Mouse (Mus musculus): Measurements from ENCODE around the gene Nsmce3. TPM values are rescaled to one million over a fixed set of nuclear protein-coding genes. Genes with fewer than 3 reads are reported as not detected.

Nsmce3 gene
- polyA plus RNA-seq, 1 experiment from 2014 or later: 11.3 TPM

GRCm38 (mm10) chr7:64874941-64875340 is 2.1 kb upstream of the Nsmce3 start:
- ATAC-seq (replicated peaks; ENCODE audit: low FRiP score) (no peak), DNase-seq (ENCODE audit: low spot score) (no peak)
- Histone ChIP-seq H3K9ac (ENCODE audit: low read depth, low read length) (no peak overlapping the region), H3K4me1 (replicated peaks; ENCODE audit: control insufficient read depth, insufficient read depth, low read length) (peaks cover 12% of the 10 kb centered on the region), H3K4me2 (no peak overlapping the region), H3K27me3 (replicated peaks; ENCODE audit: control insufficient read depth, insufficient read depth, low read length) (no peaks in the 10 kb centered on the region), H3K9me3 (ENCODE audit: control insufficient read depth, low read length) (no peaks in the 10 kb centered on the region), H3K27ac (ENCODE audit: low read depth, low read length) (no peak overlapping the region), H3K36me3 (ENCODE audit: control insufficient read depth, insufficient read depth, low read length) (0 out of 2 replicates have a peak, but pooled peaks cover 1% of the 10 kb centered on the region), H3K4me3 (ENCODE audit: low read depth, low read length) (no peak overlapping the region)
- WGBS: 82% methylated on average over 4 of the region's 4 CpGs

GRCm38 (mm10) chr7:64873266-64873665 is 469 bp upstream of the Nsmce3 start:
- ATAC-seq (replicated peaks; ENCODE audit: low FRiP score) (no peak; the same call in 1 of the 2 replicates), DNase-seq (ENCODE audit: low spot score) (no peak)
- H3K27me3 ChIP-seq (replicated peaks; ENCODE audit: control insufficient read depth, insufficient read depth, low read length): no peaks in the 10 kb centered on the region
- H3K36me3 ChIP-seq (ENCODE audit: control insufficient read depth, insufficient read depth, low read length): 0 out of 2 replicates have a peak, but pooled peaks cover 2% of the 10 kb centered on the region
- peak overlapping the region; percentile 40; the same call in 1 of the 2 replicates for H3K9ac ChIP-seq (ENCODE audit: low read depth, low read length)
- WGBS: 40% methylated on average over 11 of the region's 11 CpGs
- H3K4me3 ChIP-seq (ENCODE audit: low read depth, low read length): peak overlapping the region; percentile 90
- no peak overlapping the region for H3K27ac ChIP-seq (ENCODE audit: low read depth, low read length)
- H3K4me1 ChIP-seq (replicated peaks; ENCODE audit: control insufficient read depth, insufficient read depth, low read length): peaks cover 12% of the 10 kb centered on the region
- peak overlapping the region; percentile 90 for H3K4me2 ChIP-seq
- no peaks in the 10 kb centered on the region for H3K9me3 ChIP-seq (ENCODE audit: control insufficient read depth, low read length)

- no peaks in the 10 kb centered on the region for H3K27me3 ChIP-seq (replicated peaks; ENCODE audit: control insufficient read depth, insufficient read depth, low read length)
- H3K9me3 ChIP-seq (ENCODE audit: control insufficient read depth, low read length): no peaks in the 10 kb centered on the region
- ATAC-seq (replicated peaks; ENCODE audit: low FRiP score) (peak; percentile 58), DNase-seq (ENCODE audit: low spot score) (no peak)
- peak overlapping the region; percentile 96 for H3K9ac ChIP-seq (ENCODE audit: low read depth, low read length)
- WGBS: 2% methylated on average over 33 of the region's 33 CpGs
- peak overlapping the region; percentile 90 for H3K4me2 ChIP-seq
- peak overlapping the region; percentile 91 for H3K27ac ChIP-seq (ENCODE audit: low read depth, low read length)
- H3K4me3 ChIP-seq (ENCODE audit: low read depth, low read length): peak overlapping the region; percentile 90
- 0 out of 2 replicates have a peak, but pooled peaks cover 2% of the 10 kb centered on the region for H3K36me3 ChIP-seq (ENCODE audit: control insufficient read depth, insufficient read depth, low read length)
- H3K4me1 ChIP-seq (replicated peaks; ENCODE audit: control insufficient read depth, insufficient read depth, low read length): peaks cover 12% of the 10 kb centered on the region
Measured at GRCm38 (mm10) chr7:64871987-64872742, 632 bp downstream of the Nsmce3 start.

GRCm38 (mm10) chr7:64869549-64870065 is 3.2 kb downstream of the Nsmce3 start:
- WGBS: 78% methylated on average over 6 of the region's 6 CpGs
- DNase-seq (ENCODE audit: low spot score): no peak

GRCm38 (mm10) chr7:64863538-64863937 is 9.3 kb downstream of the Nsmce3 start:
- H3K4me2 ChIP-seq: no peak overlapping the region
- H3K9ac ChIP-seq (ENCODE audit: low read depth, low read length): no peak overlapping the region
- H3K4me1 ChIP-seq (replicated peaks; ENCODE audit: control insufficient read depth, insufficient read depth, low read length): no peaks in the 10 kb centered on the region
- no peak for DNase-seq (ENCODE audit: low spot score)
- 64% methylated on average over 3 of the region's 3 CpGs for WGBS
- H3K9me3 ChIP-seq (ENCODE audit: control insufficient read depth, low read length): no peaks in the 10 kb centered on the region
- ATAC-seq (replicated peaks; ENCODE audit: low FRiP score): no peak
- H3K4me3 ChIP-seq (ENCODE audit: low read depth, low read length): no peak overlapping the region
- H3K36me3 ChIP-seq (ENCODE audit: control insufficient read depth, insufficient read depth, low read length): no peaks in the 10 kb centered on the region
- H3K27ac ChIP-seq (ENCODE audit: low read depth, low read length): no peak overlapping the region
- no peaks in the 10 kb centered on the region for H3K27me3 ChIP-seq (replicated peaks; ENCODE audit: control insufficient read depth, insufficient read depth, low read length)

More at GRCm38 (mm10) chr7:64869549-64870065, 3.2 kb downstream of the Nsmce3 start:
- no peak overlapping the region for H3K4me2 ChIP-seq
- H3K9ac ChIP-seq (ENCODE audit: low read depth, low read length): no peak overlapping the region
- no peak for ATAC-seq (replicated peaks; ENCODE audit: low FRiP score)
- peaks cover 12% of the 10 kb centered on the region for H3K4me1 ChIP-seq (replicated peaks; ENCODE audit: control insufficient read depth, insufficient read depth, low read length)
- no peak overlapping the region for H3K4me3 ChIP-seq (ENCODE audit: low read depth, low read length)
- no peaks in the 10 kb centered on the region for H3K9me3 ChIP-seq (ENCODE audit: control insufficient read depth, low read length)
- H3K36me3 ChIP-seq (ENCODE audit: control insufficient read depth, insufficient read depth, low read length): 0 out of 2 replicates have a peak, but pooled peaks cover 2% of the 10 kb centered on the region
- no peak overlapping the region for H3K27ac ChIP-seq (ENCODE audit: low read depth, low read length)
- H3K27me3 ChIP-seq (replicated peaks; ENCODE audit: control insufficient read depth, insufficient read depth, low read length): no peaks in the 10 kb centered on the region

GRCm38 (mm10) chr7:64862978-64863377 is 9.8 kb downstream of the Nsmce3 start:
- H3K27ac ChIP-seq (ENCODE audit: low read depth, low read length): no peak overlapping the region
- H3K4me3 ChIP-seq (ENCODE audit: low read depth, low read length): no peak overlapping the region
- H3K36me3 ChIP-seq (ENCODE audit: control insufficient read depth, insufficient read depth, low read length): no peaks in the 10 kb centered on the region
- 77% methylated on average over 3 of the region's 3 CpGs for WGBS
- no peaks in the 10 kb centered on the region for H3K9me3 ChIP-seq (ENCODE audit: control insufficient read depth, low read length)
- H3K9ac ChIP-seq (ENCODE audit: low read depth, low read length): no peak overlapping the region
- ATAC-seq (replicated peaks; ENCODE audit: low FRiP score) (no peak), DNase-seq (ENCODE audit: low spot score) (no peak)
- H3K4me1 ChIP-seq (replicated peaks; ENCODE audit: control insufficient read depth, insufficient read depth, low read length): no peaks in the 10 kb centered on the region
- no peaks in the 10 kb centered on the region for H3K27me3 ChIP-seq (replicated peaks; ENCODE audit: control insufficient read depth, insufficient read depth, low read length)
- no peak overlapping the region for H3K4me2 ChIP-seq

- 74% methylated on average over 12 of the region's 12 CpGs for WGBS
- Histone ChIP-seq H3K27ac (ENCODE audit: low read depth, low read length) (no peak overlapping the region), H3K4me1 (replicated peaks; ENCODE audit: control insufficient read depth, insufficient read depth, low read length) (no peaks in the 10 kb centered on the region), H3K9me3 (ENCODE audit: control insufficient read depth, low read length) (no peaks in the 10 kb centered on the region), H3K4me3 (ENCODE audit: low read depth, low read length) (no peak overlapping the region), H3K36me3 (ENCODE audit: control insufficient read depth, insufficient read depth, low read length) (no peaks in the 10 kb centered on the region), H3K9ac (ENCODE audit: low read depth, low read length) (no peak overlapping the region), H3K27me3 (replicated peaks; ENCODE audit: control insufficient read depth, insufficient read depth, low read length) (no peaks in the 10 kb centered on the region), H3K4me2 (no peak overlapping the region)
- DNase-seq (ENCODE audit: low spot score) (no peak), ATAC-seq (replicated peaks; ENCODE audit: low FRiP score) (no peak)
Measured at GRCm38 (mm10) chr7:64856526-64857082, 16.2 kb downstream of the Nsmce3 start.

GRCm38 (mm10) chr7:64855976-64856375 is 16.8 kb downstream of the Nsmce3 start:
- no peak overlapping the region for H3K4me2 ChIP-seq
- DNase-seq (ENCODE audit: low spot score): no peak
- H3K27ac ChIP-seq (ENCODE audit: low read depth, low read length): no peak overlapping the region
- no peak overlapping the region for H3K4me3 ChIP-seq (ENCODE audit: low read depth, low read length)
- 77% methylated on average over 15 of the region's 15 CpGs for WGBS
- no peak for ATAC-seq (replicated peaks; ENCODE audit: low FRiP score)
- H3K36me3 ChIP-seq (ENCODE audit: control insufficient read depth, insufficient read depth, low read length): no peaks in the 10 kb centered on the region
- no peak overlapping the region for H3K9ac ChIP-seq (ENCODE audit: low read depth, low read length)
- H3K9me3 ChIP-seq (ENCODE audit: control insufficient read depth, low read length): no peaks in the 10 kb centered on the region
- H3K27me3 ChIP-seq (replicated peaks; ENCODE audit: control insufficient read depth, insufficient read depth, low read length): no peaks in the 10 kb centered on the region
- H3K4me1 ChIP-seq (replicated peaks; ENCODE audit: control insufficient read depth, insufficient read depth, low read length): no peaks in the 10 kb centered on the region
